Mouse (Mus musculus): ENCODE measurements around the gene Pde4a. TPM values are rescaled to one million over a fixed set of nuclear protein-coding genes. Genes with fewer than 3 reads are reported as not detected.

Gene Pde4a
- polyA plus RNA-seq, 1 experiment from 2014 or later = 2.5 TPM

- peaks cover 2% of the 10 kb centered on the region for H3K4me1 ChIP-seq (replicated peaks; ENCODE audit: control insufficient read depth, insufficient read depth)
- ATAC-seq (ENCODE audit: low FRiP score, low TSS enrichment) = peak; percentile 59
- peaks cover 11% of the 10 kb centered on the region for H3K27me3 ChIP-seq (ENCODE audit: control insufficient read depth, insufficient read depth, low read length)
- DNase-seq (ENCODE audit: low spot score) = peak; percentile 81
- H3K27ac ChIP-seq (replicated peaks) = peak overlapping the region; percentile 84
- no peaks in the 10 kb centered on the region for H3K9me3 ChIP-seq (ENCODE audit: control insufficient read depth, low read length)
- 18% methylated on average over 30 of the region's 30 CpGs for WGBS
- no peak for TF ChIP-seq EP300 (optimal IDR thresholded peaks at IDR 0.05)
- peak; percentile 96 for TF ChIP-seq CTCF (IDR thresholded peaks at IDR 0.05; ENCODE audit: low read depth)
- no peaks in the 10 kb centered on the region for H3K36me3 ChIP-seq (ENCODE audit: control insufficient read depth, insufficient read depth, low read length)
- peak overlapping the region; percentile 52 for H3K9ac ChIP-seq (ENCODE audit: low read length)
- peak overlapping the region; percentile 44 for H3K4me2 ChIP-seq (replicated peaks; ENCODE audit: low read depth)
- peak overlapping the region; percentile 23 for H3K4me3 ChIP-seq (ENCODE audit: low read depth, low read length)
Measured at GRCm38 (mm10) chr9:21168161-21169123, 2.9 kb downstream of the Pde4a start.

- Histone ChIP-seq H3K4me2 (replicated peaks; ENCODE audit: low read depth) (no peak overlapping the region), H3K27me3 (ENCODE audit: control insufficient read depth, insufficient read depth, low read length) (peaks cover 11% of the 10 kb centered on the region), H3K27ac (replicated peaks) (no peak overlapping the region), H3K9me3 (ENCODE audit: control insufficient read depth, low read length) (no peaks in the 10 kb centered on the region), H3K4me1 (replicated peaks; ENCODE audit: control insufficient read depth, insufficient read depth) (peaks cover 2% of the 10 kb centered on the region), H3K4me3 (ENCODE audit: low read depth, low read length) (no peak overlapping the region), H3K36me3 (ENCODE audit: control insufficient read depth, insufficient read depth, low read length) (no peaks in the 10 kb centered on the region), H3K9ac (ENCODE audit: low read length) (no peak overlapping the region)
- 27% methylated on average over 1 of the region's 1 CpGs for WGBS
- TF ChIP-seq EP300 (optimal IDR thresholded peaks at IDR 0.05) (no peak), CTCF (IDR thresholded peaks at IDR 0.05; ENCODE audit: low read depth) (no peak)
- ATAC-seq (ENCODE audit: low FRiP score, low TSS enrichment) (peak; percentile 2; the same call in 1 of the 2 replicates), DNase-seq (ENCODE audit: low spot score) (no peak)
Measured at GRCm38 (mm10) chr9:21169157-21169556, 3.6 kb downstream of the Pde4a start.

GRCm38 (mm10) chr9:21172364-21172763 is 6.8 kb downstream of the Pde4a start:
- 63% methylated on average over 6 of the region's 6 CpGs for WGBS
- no peaks in the 10 kb centered on the region for H3K36me3 ChIP-seq (ENCODE audit: control insufficient read depth, insufficient read depth, low read length)

GRCm38 (mm10) chr9:21180402-21180801 is 14.9 kb downstream of the Pde4a start:
- Histone ChIP-seq H3K27me3 (ENCODE audit: control insufficient read depth, insufficient read depth, low read length) (no peaks in the 10 kb centered on the region), H3K9me3 (ENCODE audit: control insufficient read depth, low read length) (no peaks in the 10 kb centered on the region), H3K9ac (ENCODE audit: low read length) (no peak overlapping the region), H3K27ac (replicated peaks) (no peak overlapping the region), H3K36me3 (ENCODE audit: control insufficient read depth, insufficient read depth, low read length) (no peaks in the 10 kb centered on the region), H3K4me3 (ENCODE audit: low read depth, low read length) (no peak overlapping the region), H3K4me1 (replicated peaks; ENCODE audit: control insufficient read depth, insufficient read depth) (peaks cover 7% of the 10 kb centered on the region; the same call in 1 of the 2 replicates), H3K4me2 (replicated peaks; ENCODE audit: low read depth) (no peak overlapping the region)
- ATAC-seq (ENCODE audit: low FRiP score, low TSS enrichment) (no peak), DNase-seq (ENCODE audit: low spot score) (no peak)
- no peak for TF ChIP-seq EP300 (optimal IDR thresholded peaks at IDR 0.05)
- TF ChIP-seq CTCF (IDR thresholded peaks at IDR 0.05; ENCODE audit: low read depth) = no peak
- 52% methylated on average over 4 of the region's 4 CpGs for WGBS

More at GRCm38 (mm10) chr9:21172364-21172763, 6.8 kb downstream of the Pde4a start:
- no peaks in the 10 kb centered on the region for H3K27me3 ChIP-seq (ENCODE audit: control insufficient read depth, insufficient read depth, low read length)
- no peak overlapping the region for H3K4me2 ChIP-seq (replicated peaks; ENCODE audit: low read depth)
- no peak for ATAC-seq (ENCODE audit: low FRiP score, low TSS enrichment)
- H3K9me3 ChIP-seq (ENCODE audit: control insufficient read depth, low read length) = no peaks in the 10 kb centered on the region
- no peak overlapping the region for H3K9ac ChIP-seq (ENCODE audit: low read length)
- TF ChIP-seq CTCF (IDR thresholded peaks at IDR 0.05; ENCODE audit: low read depth) = no peak
- no peak for TF ChIP-seq EP300 (optimal IDR thresholded peaks at IDR 0.05)
- DNase-seq (ENCODE audit: low spot score) = no peak
- no peaks in the 10 kb centered on the region; the same call in none of the 2 replicates for H3K4me1 ChIP-seq (replicated peaks; ENCODE audit: control insufficient read depth, insufficient read depth)
- H3K27ac ChIP-seq (replicated peaks) = no peak overlapping the region
- H3K4me3 ChIP-seq (ENCODE audit: low read depth, low read length) = no peak overlapping the region

- H3K9me3 ChIP-seq (ENCODE audit: control insufficient read depth, low read length) = no peaks in the 10 kb centered on the region
- 77% methylated on average over 1 of the region's 1 CpGs for WGBS
- H3K4me3 ChIP-seq (ENCODE audit: low read depth, low read length) = no peak overlapping the region
- ATAC-seq (ENCODE audit: low FRiP score, low TSS enrichment) (no peak), DNase-seq (ENCODE audit: low spot score) (no peak)
- no peaks in the 10 kb centered on the region for H3K36me3 ChIP-seq (ENCODE audit: control insufficient read depth, insufficient read depth, low read length)
- no peaks in the 10 kb centered on the region for H3K27me3 ChIP-seq (ENCODE audit: control insufficient read depth, insufficient read depth, low read length)
- no peak for TF ChIP-seq CTCF (IDR thresholded peaks at IDR 0.05; ENCODE audit: low read depth)
- no peak for TF ChIP-seq EP300 (optimal IDR thresholded peaks at IDR 0.05)
- H3K4me2 ChIP-seq (replicated peaks; ENCODE audit: low read depth) = peak overlapping the region; percentile 66; the same call in 1 of the 2 replicates
- no peak overlapping the region for H3K27ac ChIP-seq (replicated peaks)
- peaks cover 7% of the 10 kb centered on the region; the same call in 1 of the 2 replicates for H3K4me1 ChIP-seq (replicated peaks; ENCODE audit: control insufficient read depth, insufficient read depth)
- no peak overlapping the region for H3K9ac ChIP-seq (ENCODE audit: low read length)
Measured at GRCm38 (mm10) chr9:21180841-21181240, 15.3 kb downstream of the Pde4a start.
